Mouse (Mus musculus) erythroblast, embryonic 14.5 days (primary cell): ENCODE data around the gene Hes7. TPM values are rescaled to one million over a fixed set of nuclear protein-coding genes. Genes with fewer than 3 reads are reported as not detected.

Source experiments
- H3K27me3 ChIP-seq: 2 replicates; pipeline ENCODE4 v1.6.1; 2012; ENCODE audit warnings: inconsistent platforms; ENCODE audit not compliant: control insufficient read depth
- H3K36me3 ChIP-seq: 2 replicates; pipeline ENCODE4 v1.6.1; 2012; ENCODE audit warnings: mild to moderate bottlenecking, inconsistent platforms; ENCODE audit not compliant: control insufficient read depth
- H3K4me1 ChIP-seq: 2 replicates; pipeline ENCODE4 v1.6.1; 2012; ENCODE audit warnings: inconsistent platforms; ENCODE audit not compliant: control insufficient read depth
- H3K4me3 ChIP-seq: replicated peaks from 2 replicates; pipeline ENCODE3; 2012; ENCODE audit warnings: moderate library complexity, mild to moderate bottlenecking, inconsistent platforms
- H3K9me3 ChIP-seq: 2 replicates; pipeline ENCODE4 v1.6.1; 2012; ENCODE audit warnings: low read length, inconsistent platforms, mixed read lengths; ENCODE audit not compliant: control insufficient read depth
- GATA1 ChIP-seq: IDR thresholded peaks from 2 replicates; pipeline ENCODE4 v1.6.1; 2012; ENCODE audit warnings: low read length, inconsistent platforms, mixed read lengths
- TAL1 ChIP-seq: IDR thresholded peaks from 3 replicates; pipeline ENCODE4 v1.6.1; 2012; ENCODE audit warnings: low read length, inconsistent platforms, mixed read lengths
- polyA plus RNA-seq: library from polyadenylated mRNA; stranded (reverse); fragments of >175 nt; gene quantifications from 2 replicates; pipeline ENCODE4 v1.2.3, GENCODE M21; 2012

The Hes7 gene
- polyA plus RNA-seq, 1 experiment, result 0.05 TPM

GRCm38 (mm10) chr11:69111051-69111810, 9.0 kb upstream of the Hes7 start:
- Histone ChIP-seq H3K27me3 (peaks cover 47% of the 10 kb centered on the region), H3K36me3 (peaks cover 31% of the 10 kb centered on the region), H3K4me1 (peaks cover 35% of the 10 kb centered on the region), H3K9me3 (no peaks in the 10 kb centered on the region), H3K4me3 (peak overlapping the region; percentile 64)
- TF ChIP-seq TAL1, result no peak
- TF ChIP-seq GATA1, result no peak

- TF ChIP-seq GATA1 (no peak), TAL1 (no peak)
- H3K27me3 ChIP-seq, result peaks cover 52% of the 10 kb centered on the region
- H3K9me3 ChIP-seq, result no peaks in the 10 kb centered on the region
- peaks cover 28% of the 10 kb centered on the region for H3K36me3 ChIP-seq
- peaks cover 35% of the 10 kb centered on the region for H3K4me1 ChIP-seq
- peak overlapping the region; percentile 64 for H3K4me3 ChIP-seq
These were observed 8.3 kb upstream of the Hes7 start for GRCm38 (mm10) chr11:69111865-69112264.

- TF ChIP-seq GATA1 (no peak), TAL1 (no peak)
- peaks cover 7% of the 10 kb centered on the region for H3K36me3 ChIP-seq
- peaks cover 70% of the 10 kb centered on the region for H3K27me3 ChIP-seq
- H3K4me1 ChIP-seq, result peaks cover 53% of the 10 kb centered on the region
- no peaks in the 10 kb centered on the region for H3K9me3 ChIP-seq
- no peak overlapping the region for H3K4me3 ChIP-seq
These were observed 6.2 kb upstream of the Hes7 start for GRCm38 (mm10) chr11:69114018-69114417.

GRCm38 (mm10) chr11:69114621-69115020, 5.6 kb upstream of the Hes7 start:
- peaks cover 76% of the 10 kb centered on the region for H3K27me3 ChIP-seq
- peaks cover 51% of the 10 kb centered on the region for H3K4me1 ChIP-seq
- H3K36me3 ChIP-seq, result peaks cover under 1% of the 10 kb centered on the region
- TF ChIP-seq GATA1, result no peak
- TF ChIP-seq TAL1, result no peak
- H3K9me3 ChIP-seq, result no peaks in the 10 kb centered on the region
- H3K4me3 ChIP-seq, result no peak overlapping the region

GRCm38 (mm10) chr11:69116843-69117242, 3.4 kb upstream of the Hes7 start:
- Histone ChIP-seq H3K4me3 (no peak overlapping the region), H3K9me3 (no peaks in the 10 kb centered on the region; the same call in 1 of the 2 replicates), H3K27me3 (peaks cover 91% of the 10 kb centered on the region), H3K4me1 (peaks cover 51% of the 10 kb centered on the region), H3K36me3 (no peaks in the 10 kb centered on the region)
- TF ChIP-seq GATA1, result no peak
- TF ChIP-seq TAL1, result no peak

- Histone ChIP-seq H3K4me3 (peak overlapping the region; percentile 76), H3K9me3 (no peaks in the 10 kb centered on the region; the same call in 1 of the 2 replicates), H3K27me3 (peaks cover 91% of the 10 kb centered on the region), H3K36me3 (no peaks in the 10 kb centered on the region), H3K4me1 (peaks cover 59% of the 10 kb centered on the region)
- TF ChIP-seq GATA1 (no peak), TAL1 (no peak)
These were observed 2.2 kb upstream of the Hes7 start for GRCm38 (mm10) chr11:69117737-69118695.

GRCm38 (mm10) chr11:69118765-69119164, 1.4 kb upstream of the Hes7 start:
- Histone ChIP-seq H3K4me3 (peak overlapping the region; percentile 76), H3K27me3 (peaks cover 87% of the 10 kb centered on the region), H3K36me3 (no peaks in the 10 kb centered on the region), H3K4me1 (peaks cover 65% of the 10 kb centered on the region), H3K9me3 (no peaks in the 10 kb centered on the region; the same call in 1 of the 2 replicates)
- no peak for TF ChIP-seq TAL1
- TF ChIP-seq GATA1, result peak; percentile 49

- H3K9me3 ChIP-seq, result no peaks in the 10 kb centered on the region; the same call in 1 of the 2 replicates
- H3K27me3 ChIP-seq, result peaks cover 78% of the 10 kb centered on the region
- peaks cover 69% of the 10 kb centered on the region for H3K4me1 ChIP-seq
- TF ChIP-seq GATA1 (no peak), TAL1 (no peak)
- H3K36me3 ChIP-seq, result no peaks in the 10 kb centered on the region
- H3K4me3 ChIP-seq, result no peak overlapping the region
These were observed 603 bp upstream of the Hes7 start for GRCm38 (mm10) chr11:69119446-69120155.
